Mouse (Mus musculus) spleen, adult 2 months (tissue): Measurements from ENCODE around the gene Nsd1.

ENCODE experiments used
- CTCF ChIP-seq: fragments of 200-500 bp; IDR thresholded peaks from 2 replicates; pipeline ENCODE4 v1.5.1; 2011; ENCODE audit warnings: mild to moderate bottlenecking, inconsistent platforms; ENCODE audit not compliant: insufficient read depth, insufficient read length, insufficient replicate concordance; ENCODE audit errors: extremely low read depth
- POLR2A ChIP-seq: fragments of 200-500 bp; IDR thresholded peaks from 2 replicates; pipeline ENCODE4 v1.6.1; 2011; ENCODE audit warnings: low read depth, low read length, inconsistent platforms

DNA sequence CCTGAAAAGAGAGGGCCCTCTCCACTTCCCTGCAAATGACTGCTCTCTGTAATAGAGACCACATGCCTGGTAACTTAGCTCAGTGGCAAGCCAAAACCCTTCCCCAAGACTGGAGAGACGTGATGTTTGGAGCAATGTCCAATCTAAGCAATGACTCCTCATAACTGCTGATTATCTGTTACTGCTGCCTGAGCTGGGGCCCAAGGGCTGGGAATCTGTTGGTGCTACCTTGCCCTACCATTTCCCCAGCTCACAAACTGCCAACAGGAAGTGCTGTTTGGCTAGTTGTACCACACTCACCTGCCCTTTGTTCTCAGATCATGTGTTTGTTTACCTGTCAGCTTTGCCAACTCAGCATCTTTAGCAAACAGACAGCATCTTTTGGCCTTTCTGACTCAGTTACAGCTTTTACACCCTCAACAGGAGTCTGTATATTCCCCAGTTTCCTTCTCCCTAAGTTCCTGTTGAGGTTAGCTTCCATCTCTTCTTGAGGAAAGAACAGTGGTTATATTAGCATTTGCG, 105.4 kb downstream of the Nsd1 start:
- TF ChIP-seq POLR2A (no peak), CTCF (no peak)
